Mouse (Mus musculus) spleen, adult 2 months (tissue): ENCODE results near the gene Pip5kl1.

ENCODE experiments used
- CTCF ChIP-seq: fragments of 200-500 bp; IDR thresholded peaks from 2 replicates; pipeline ENCODE4 v1.5.1; 2011; ENCODE audit warnings: mild to moderate bottlenecking, inconsistent platforms; ENCODE audit not compliant: insufficient read depth, insufficient read length, insufficient replicate concordance; ENCODE audit errors: extremely low read depth
- POLR2A ChIP-seq: fragments of 200-500 bp; IDR thresholded peaks from 2 replicates; pipeline ENCODE4 v1.6.1; 2011; ENCODE audit warnings: low read depth, low read length, inconsistent platforms

GRCm38 (mm10) chr2:32590224-32590623 is 15.6 kb downstream of the Pip5kl1 start:
- TF ChIP-seq CTCF (no peak), POLR2A (no peak)
